Mouse (Mus musculus): ENCODE measurements around the gene Btc.

DNA sequence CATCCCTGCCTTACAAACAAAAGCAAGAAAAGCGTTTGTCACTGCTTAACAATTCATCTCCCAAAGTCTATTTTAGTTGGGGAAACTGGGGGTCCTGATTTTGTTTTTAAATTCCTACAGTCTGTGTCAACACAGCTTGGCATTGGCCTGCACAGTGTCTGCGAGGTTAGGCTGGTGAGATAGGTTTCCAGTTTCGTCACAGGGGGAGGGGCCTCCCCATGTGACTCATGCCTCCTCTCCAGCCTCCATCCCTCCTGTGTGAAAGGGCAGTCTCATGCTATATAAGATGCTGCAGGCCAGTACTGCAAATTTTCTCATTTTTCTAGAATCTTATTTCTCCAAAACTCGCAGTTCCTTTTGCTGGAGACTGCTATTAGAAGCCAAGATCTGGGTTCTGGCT is 91.0 kb downstream of the Btc start:
- TF ChIP-seq CTCF (IDR thresholded peaks at IDR 0.05; ENCODE audit: extremely low read depth, insufficient read depth, insufficient read length, insufficient replicate concordance) (no peak), POLR2A (IDR thresholded peaks at IDR 0.05; ENCODE audit: low read depth, low read length) (no peak)
